Mouse (Mus musculus): Measurements from ENCODE around the gene Slc44a4. TPM values are rescaled to one million over a fixed set of nuclear protein-coding genes. Genes with fewer than 3 reads are reported as not detected.
"Not testable (repeated sequence)": the region's sequence is repeated elsewhere in the genome, so short reads cannot be mapped to it uniquely, and the experiment has no call there.

Slc44a4 gene
- polyA plus RNA-seq, 1 experiment from 2014 or later = 0.41 TPM

GRCm38 (mm10) chr17:34893072-34893824 is 21.0 kb upstream of the Slc44a4 start:
- DNase-seq (ENCODE audit: low spot score) = no peak
- Histone ChIP-seq H3K9me3 (no peaks in the 10 kb centered on the region), H3K4me3 (peak overlapping the region; percentile 96), H3K36me3 (peaks cover 12% of the 10 kb centered on the region), H3K27me3 (ENCODE audit: insufficient read depth, poor library complexity, severe bottlenecking) (no peaks in the 10 kb centered on the region), H3K27ac (peak overlapping the region; percentile 99), H3K4me1 (peaks cover 40% of the 10 kb centered on the region)
- WGBS = 72% methylated on average over 12 of the region's 12 CpGs

GRCm38 (mm10) chr17:34894074-34894597 is 20.1 kb upstream of the Slc44a4 start:
- peaks cover 12% of the 10 kb centered on the region for H3K36me3 ChIP-seq
- H3K27me3 ChIP-seq (ENCODE audit: insufficient read depth, poor library complexity, severe bottlenecking) = no peaks in the 10 kb centered on the region
- WGBS = under 1% methylated on average over 43 of the region's 51 CpGs
- H3K4me1 ChIP-seq = peaks cover 40% of the 10 kb centered on the region
- DNase-seq (ENCODE audit: low spot score) = peak; percentile 97
- peak overlapping the region; percentile 99 for H3K27ac ChIP-seq
- no peaks in the 10 kb centered on the region for H3K9me3 ChIP-seq
- peak overlapping the region; percentile 96 for H3K4me3 ChIP-seq

GRCm38 (mm10) chr17:34894801-34895530 is 19.3 kb upstream of the Slc44a4 start:
- Histone ChIP-seq H3K9me3 (no peaks in the 10 kb centered on the region), H3K27me3 (ENCODE audit: insufficient read depth, poor library complexity, severe bottlenecking) (no peaks in the 10 kb centered on the region), H3K4me1 (peaks cover 46% of the 10 kb centered on the region), H3K36me3 (peaks cover 12% of the 10 kb centered on the region), H3K4me3 (peak overlapping the region; percentile 96), H3K27ac (peak overlapping the region; percentile 99)
- DNase-seq (ENCODE audit: low spot score) = peak; percentile 80
- 10% methylated on average over 50 of the region's 51 CpGs for WGBS

GRCm38 (mm10) chr17:34895724-34896123 is 18.5 kb upstream of the Slc44a4 start:
- Histone ChIP-seq H3K27ac (peak overlapping the region; percentile 99), H3K9me3 (no peaks in the 10 kb centered on the region), H3K36me3 (peaks cover 12% of the 10 kb centered on the region), H3K4me1 (peaks cover 46% of the 10 kb centered on the region), H3K4me3 (peak overlapping the region; percentile 96), H3K27me3 (ENCODE audit: insufficient read depth, poor library complexity, severe bottlenecking) (no peaks in the 10 kb centered on the region)
- DNase-seq (ENCODE audit: low spot score) = no peak
- WGBS = 97% methylated on average over 15 of the region's 15 CpGs

- DNase-seq (ENCODE audit: low spot score) = no peak
- peaks cover 14% of the 10 kb centered on the region for H3K36me3 ChIP-seq
- no peaks in the 10 kb centered on the region for H3K9me3 ChIP-seq
- peaks cover 46% of the 10 kb centered on the region for H3K4me1 ChIP-seq
- H3K27me3 ChIP-seq (ENCODE audit: insufficient read depth, poor library complexity, severe bottlenecking) = no peaks in the 10 kb centered on the region
- peak overlapping the region; percentile 13; the same call in 1 of the 2 replicates for H3K27ac ChIP-seq
- peak overlapping the region; percentile 96 for H3K4me3 ChIP-seq
- WGBS = 85% methylated on average over 17 of the region's 17 CpGs
These were observed 17.9 kb upstream of the Slc44a4 start for GRCm38 (mm10) chr17:34896366-34896765.

GRCm38 (mm10) chr17:34897373-34898159 is 16.7 kb upstream of the Slc44a4 start:
- Histone ChIP-seq H3K4me1 (peaks cover 46% of the 10 kb centered on the region), H3K27me3 (ENCODE audit: insufficient read depth, poor library complexity, severe bottlenecking) (no peaks in the 10 kb centered on the region), H3K9me3 (no peaks in the 10 kb centered on the region), H3K36me3 (peaks cover 24% of the 10 kb centered on the region), H3K4me3 (peak overlapping the region; percentile 99), H3K27ac (peak overlapping the region; percentile 99)
- DNase-seq (ENCODE audit: low spot score) = no peak
- WGBS = 14% methylated on average over 10 of the region's 10 CpGs

- under 1% methylated on average over 33 of the region's 44 CpGs for WGBS
- Histone ChIP-seq H3K4me3 (peak within 1 kb of the TSS; percentile 99), H3K27ac (peak within 1 kb of the TSS; percentile 99), H3K36me3 (peaks cover 30% of the 10 kb centered on the region), H3K4me1 (peaks cover 46% of the 10 kb centered on the region), H3K27me3 (ENCODE audit: insufficient read depth, poor library complexity, severe bottlenecking) (no peaks in the 10 kb centered on the region), H3K9me3 (no peaks in the 10 kb centered on the region)
- DNase-seq (ENCODE audit: low spot score) = peak; percentile 92
These were observed 16.1 kb upstream of the Slc44a4 start, which contains the start of the genes C2 and Ehmt2 for GRCm38 (mm10) chr17:34898160-34898586. Gene C2 (minus strand): TSS chr17:34898265. Gene Ehmt2 (plus strand): TSS chr17:34898469.

- Histone ChIP-seq H3K27ac (peak overlapping the region; percentile 99), H3K4me3 (peak overlapping the region; percentile 99), H3K4me1 (peaks cover 43% of the 10 kb centered on the region), H3K9me3 (no peaks in the 10 kb centered on the region), H3K36me3 (peaks cover 35% of the 10 kb centered on the region), H3K27me3 (ENCODE audit: insufficient read depth, poor library complexity, severe bottlenecking) (no peaks in the 10 kb centered on the region)
- no peak for DNase-seq (ENCODE audit: low spot score)
- WGBS = 1% methylated on average over 30 of the region's 47 CpGs
These were observed 15.6 kb upstream of the Slc44a4 start for GRCm38 (mm10) chr17:34898706-34899052.

- Histone ChIP-seq H3K36me3 (peaks cover 41% of the 10 kb centered on the region), H3K4me3 (peak overlapping the region; percentile 99), H3K27me3 (ENCODE audit: insufficient read depth, poor library complexity, severe bottlenecking) (no peaks in the 10 kb centered on the region), H3K9me3 (no peaks in the 10 kb centered on the region), H3K27ac (peak overlapping the region; percentile 99), H3K4me1 (peaks cover 38% of the 10 kb centered on the region)
- WGBS = under 1% methylated on average over 37 of the region's 45 CpGs
- peak; percentile 78 for DNase-seq (ENCODE audit: low spot score)
These were observed 15.0 kb upstream of the Slc44a4 start for GRCm38 (mm10) chr17:34899053-34899889.

- Histone ChIP-seq H3K9me3 (no peaks in the 10 kb centered on the region), H3K36me3 (peaks cover 47% of the 10 kb centered on the region), H3K27me3 (ENCODE audit: insufficient read depth, poor library complexity, severe bottlenecking) (no peaks in the 10 kb centered on the region), H3K4me1 (peaks cover 35% of the 10 kb centered on the region), H3K27ac (peak overlapping the region; percentile 99), H3K4me3 (peak overlapping the region; percentile 99)
- 9% methylated on average over 5 of the region's 5 CpGs for WGBS
- no peak for DNase-seq (ENCODE audit: low spot score)
These were observed 14.4 kb upstream of the Slc44a4 start for GRCm38 (mm10) chr17:34899890-34900243.

- H3K36me3 ChIP-seq = peaks cover 52% of the 10 kb centered on the region
- not testable (repeated sequence) for H3K4me3 ChIP-seq, H3K9me3 ChIP-seq
These were observed 13.4 kb upstream of the Slc44a4 start for GRCm38 (mm10) chr17:34900826-34901225.

GRCm38 (mm10) chr17:34901948-34902347 is 12.3 kb upstream of the Slc44a4 start:
- not testable (repeated sequence) for H3K27ac ChIP-seq; DNase-seq (ENCODE audit: low spot score); H3K4me3 ChIP-seq; H3K27me3 ChIP-seq (ENCODE audit: insufficient read depth, poor library complexity, severe bottlenecking); H3K9me3 ChIP-seq
- H3K36me3 ChIP-seq = peaks cover 55% of the 10 kb centered on the region
- H3K4me1 ChIP-seq = peaks cover 14% of the 10 kb centered on the region
- 93% methylated on average over 9 of the region's 10 CpGs for WGBS

More at GRCm38 (mm10) chr17:34900826-34901225, 13.4 kb upstream of the Slc44a4 start:
- DNase-seq (ENCODE audit: low spot score); H3K27ac ChIP-seq; H3K27me3 ChIP-seq (ENCODE audit: insufficient read depth, poor library complexity, severe bottlenecking): not testable (repeated sequence)
- H3K4me1 ChIP-seq = peaks cover 26% of the 10 kb centered on the region
